Mouse (Mus musculus): ENCODE measurements around the gene Dlg4. TPM values are rescaled to one million over a fixed set of nuclear protein-coding genes. Genes with fewer than 3 reads are reported as not detected.

Dlg4 gene
- total and polyA plus RNA-seq, 3 experiments, result 6.5 to 24.7 TPM; not detected in 1

DNA sequence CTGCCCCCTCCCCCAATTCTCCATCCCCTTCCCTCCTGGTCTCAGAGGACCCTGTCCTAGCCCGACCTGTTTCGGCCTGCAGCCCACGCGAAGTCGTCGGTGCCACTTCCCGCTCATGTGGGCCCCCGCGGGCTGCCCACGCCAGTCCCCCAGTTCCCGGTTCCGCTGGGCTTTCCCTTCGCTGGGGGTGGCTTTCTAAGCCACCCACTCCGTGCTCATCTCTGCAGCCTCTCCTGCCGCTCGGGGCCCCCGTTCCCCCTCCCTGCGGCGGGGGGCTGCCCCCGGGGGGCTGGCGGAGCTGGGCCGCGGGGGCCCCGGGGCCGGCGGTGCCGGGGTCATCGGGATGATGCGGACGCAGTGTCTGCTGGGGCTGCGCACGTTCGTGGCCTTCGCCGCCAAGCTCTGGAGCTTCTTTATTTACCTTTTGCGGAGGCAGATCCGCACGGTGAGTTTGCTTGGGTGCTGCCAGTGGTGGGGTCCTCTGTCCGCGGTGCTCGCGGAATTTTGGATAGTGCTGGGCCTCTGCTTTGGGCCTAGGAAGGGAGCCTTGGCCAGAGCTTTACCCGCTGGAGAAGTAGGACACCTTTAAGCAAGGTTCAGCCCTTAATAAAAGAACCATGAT, 35.5 kb upstream of the Dlg4 start, which contains the start of gene Ctdnep1:
Gene Ctdnep1 (plus strand): TSS at position 16 of the 622 bp plus-strand sequence.
- DNase-seq (ENCODE audit: low read depth, low spot score), result peak; percentile 62
- peak within 1 kb of the TSS; percentile 99 for H3K9ac ChIP-seq (ENCODE audit: control insufficient read depth, low read depth, low read length, poor library complexity, severe bottlenecking)
- peaks cover 6 to 17% of the 10 kb centered on the region in 2 experiments for H3K4me1 ChIP-seq (ENCODE audit: control insufficient read depth in 1 of 2, insufficient read depth in 2 of 2, low read length in 2 of 2)
- no peaks in the 10 kb centered on the region for H3K9me3 ChIP-seq (replicated peaks; ENCODE audit: insufficient read depth, low read length)
- H3K4me3 ChIP-seq (ENCODE audit: control insufficient read depth in 1 of 2, insufficient read depth in 1 of 2, low read depth in 2 of 2, low read length in 2 of 2), result peak within 1 kb of the TSS; percentile 96 to 98
- no peaks in the 10 kb centered on the region for H3K27me3 ChIP-seq (ENCODE audit: control insufficient read depth in 1 of 2, insufficient read depth in 2 of 2, low read length in 2 of 2)
- peak within 1 kb of the TSS; percentile 90 for H3K27ac ChIP-seq (ENCODE audit: control insufficient read depth, low read depth, low read length)
- H3K79me2 ChIP-seq (ENCODE audit: control insufficient read depth, insufficient read depth, low read length, poor library complexity), result peaks cover 45% of the 10 kb centered on the region
- H3K36me3 ChIP-seq (ENCODE audit: control insufficient read depth in 1 of 2, insufficient read depth in 2 of 2, low read length in 2 of 2), result peaks cover 2 to 24% of the 10 kb centered on the region in 2 experiments; a peak in 3 of 4 replicates
- TF ChIP-seq SIN3A (IDR thresholded peaks at IDR 0.05; ENCODE audit: low read length), result peak; percentile 54
- TF ChIP-seq POLR2A (IDR thresholded peaks at IDR 0.05; ENCODE audit: control insufficient read depth in 1 of 2, insufficient read depth in 1 of 2, low read depth in 1 of 2, low read length in 2 of 2, poor library complexity in 1 of 2), result peak in 1 of 2 experiments; percentile 49; a peak in 2 of 4 replicates
- no peak for TF ChIP-seq RCOR1 (IDR thresholded peaks at IDR 0.05; ENCODE audit: low read depth, low read length)
- 0 out of 6 replicates have a peak, but pooled peaks of 1 of the 3 experiments have one; percentile 2 for TF ChIP-seq CTCF (IDR thresholded peaks at IDR 0.05 in 2 of 3, conservative IDR thresholded peaks at IDR 0.05 in 1 of 3; ENCODE audit: control insufficient read depth in 1 of 3, insufficient read depth in 1 of 3, low read depth in 2 of 3, low read length in 3 of 3, poor library complexity in 1 of 3, severe bottlenecking in 1 of 3)
- no peak for TF ChIP-seq MEF2A (IDR thresholded peaks at IDR 0.05; ENCODE audit: extremely low read depth, insufficient replicate concordance, low read depth, low read length, poor library complexity, severe bottlenecking)
- no peak for TF ChIP-seq MAX (IDR thresholded peaks at IDR 0.05; ENCODE audit: low read length)
- TF ChIP-seq POLR2AphosphoS2 (IDR thresholded peaks at IDR 0.05; ENCODE audit: low read length), result no peak
- TF ChIP-seq JUND (IDR thresholded peaks at IDR 0.05; ENCODE audit: low read depth, low read length), result no peak
- no peak for TF ChIP-seq ZNF384 (IDR thresholded peaks at IDR 0.05; ENCODE audit: low read depth, low read length)
- no peak for TF ChIP-seq ETS1 (IDR thresholded peaks at IDR 0.05; ENCODE audit: low read depth, low read length)
- TF ChIP-seq TBP (IDR thresholded peaks at IDR 0.05; ENCODE audit: low read depth, low read length), result no peak
- TF ChIP-seq GATA1 (IDR thresholded peaks at IDR 0.05; ENCODE audit: low read depth, low read length), result no peak
- TF ChIP-seq MXI1 (IDR thresholded peaks at IDR 0.05; ENCODE audit: low read depth, low read length), result peak; percentile 71
- no peak for TF ChIP-seq MAFK (IDR thresholded peaks at IDR 0.05; ENCODE audit: borderline replicate concordance, low read depth, low read length)
- no peak for TF ChIP-seq SMC3 (IDR thresholded peaks at IDR 0.05; ENCODE audit: low read depth, low read length)
- TF ChIP-seq TAL1 (IDR thresholded peaks at IDR 0.05; ENCODE audit: low read length), result no peak
- no peak for TF ChIP-seq POLR2AphosphoS5 (IDR thresholded peaks at IDR 0.05; ENCODE audit: borderline replicate concordance, low read depth, low read length)
- no peak for TF ChIP-seq ZC3H11A (IDR thresholded peaks at IDR 0.05; ENCODE audit: low read depth, low read length)
- TF ChIP-seq HCFC1 (IDR thresholded peaks at IDR 0.05; ENCODE audit: low read depth, low read length), result peak; percentile 41; the same call in 1 of the 2 replicates
- TF ChIP-seq BHLHE40 (IDR thresholded peaks at IDR 0.05; ENCODE audit: borderline replicate concordance, low read depth, low read length), result peak; percentile 11; the same call in 1 of the 2 replicates
- TF ChIP-seq MYC (IDR thresholded peaks at IDR 0.05; ENCODE audit: low read depth, low read length), result no peak
- 0 out of 2 replicates have a peak, but pooled peaks have one; percentile 3 for TF ChIP-seq NELFE (IDR thresholded peaks at IDR 0.05; ENCODE audit: low read depth, low read length)
- no peak for TF ChIP-seq MYB (IDR thresholded peaks at IDR 0.05; ENCODE audit: low read depth, low read length)
- no peak; a peak in 1 of 4 replicates for TF ChIP-seq EP300 (IDR thresholded peaks at IDR 0.05; ENCODE audit: low read depth in 1 of 2, low read length in 2 of 2)
- TF ChIP-seq KAT2A (conservative IDR thresholded peaks at IDR 0.05; ENCODE audit: low read depth, low read length), result no peak
- TF ChIP-seq E2F4 (IDR thresholded peaks at IDR 0.05; ENCODE audit: borderline replicate concordance, low read depth, low read length), result no peak
- no peak for TF ChIP-seq USF1 (IDR thresholded peaks at IDR 0.05; ENCODE audit: low read depth, low read length)
- no peak for TF ChIP-seq USF2 (IDR thresholded peaks at IDR 0.05; ENCODE audit: borderline replicate concordance in 1 of 2, insufficient read depth in 1 of 2, low read depth in 1 of 2, low read length in 2 of 2)
- peak; percentile 81 for TF ChIP-seq CHD1 (IDR thresholded peaks at IDR 0.05; ENCODE audit: low read depth, low read length)
- no peak for TF ChIP-seq ZKSCAN1 (IDR thresholded peaks at IDR 0.05; ENCODE audit: low read depth, low read length)
- no peak for TF ChIP-seq TCF12 (IDR thresholded peaks at IDR 0.05; ENCODE audit: low read depth, low read length)
- TF ChIP-seq MAZ (IDR thresholded peaks at IDR 0.05; ENCODE audit: low read depth, low read length), result peak; percentile 73
- no peak for TF ChIP-seq RAD21 (IDR thresholded peaks at IDR 0.05; ENCODE audit: low read depth, low read length)
- TF ChIP-seq GABPA (IDR thresholded peaks at IDR 0.05; ENCODE audit: low read depth, low read length), result no peak
- TF ChIP-seq ELF1 (IDR thresholded peaks at IDR 0.05; ENCODE audit: low read depth, low read length), result no peak
- no peak; the same call in 1 of the 2 replicates for TF ChIP-seq NRF1 (IDR thresholded peaks at IDR 0.05; ENCODE audit: insufficient read depth, low read depth, low read length, poor library complexity, severe bottlenecking)
- TF ChIP-seq ZMIZ1 (IDR thresholded peaks at IDR 0.05; ENCODE audit: low read depth, low read length), result peak; percentile 22; the same call in 1 of the 2 replicates

Measured in MEL (cell line).